Mouse (Mus musculus) G1E (cell line): Measurements from ENCODE around the gene Pigb.

Source experiments
- CTCF ChIP-seq: IDR thresholded peaks from 2 replicates; pipeline ENCODE4 v1.5.1; 2012; ENCODE audit warnings: low read depth, low read length, inconsistent platforms, mixed read lengths
- POLR2AphosphoS5 ChIP-seq: IDR thresholded peaks from 2 replicates; pipeline ENCODE4 v1.6.1; 2012; ENCODE audit warnings: low read depth, low read length, inconsistent platforms; ENCODE audit not compliant: insufficient replicate concordance

GRCm38 (mm10) chr9:73045711-73046110, 5.5 kb upstream of the Pigb start:
- TF ChIP-seq POLR2AphosphoS5 (no peak), CTCF (no peak)
